Mouse (Mus musculus): ENCODE data around the gene Mtfp1.

DNA sequence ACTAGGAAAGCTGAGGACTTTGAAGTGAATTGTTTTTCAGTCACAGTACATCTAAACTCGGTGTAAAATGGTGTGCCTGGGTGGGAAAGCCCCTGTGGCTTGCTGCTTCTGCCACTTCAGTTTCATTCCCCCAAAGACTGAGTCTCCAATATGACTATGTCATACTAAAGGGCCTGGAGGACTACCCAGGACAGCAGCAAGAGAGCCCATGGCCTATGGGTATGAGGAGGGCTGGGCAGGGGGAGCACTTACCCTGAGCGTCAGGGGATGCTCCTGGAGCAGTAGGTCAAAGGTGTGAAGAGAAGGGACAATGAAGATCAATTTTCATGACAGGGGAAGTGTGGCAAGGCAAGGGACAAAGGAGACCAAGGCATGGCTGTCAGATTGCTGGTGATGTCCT, 43.7 kb upstream of the Mtfp1 start:
- no peak for TF ChIP-seq CTCF (IDR thresholded peaks at IDR 0.05; ENCODE audit: borderline replicate concordance, insufficient read depth, low read length)
- no peak for TF ChIP-seq POLR2A (IDR thresholded peaks at IDR 0.05; ENCODE audit: low read depth, low read length)
